8 mouse cellular contexts compared by ENCODE assay signal in the genomic region with DNA sequence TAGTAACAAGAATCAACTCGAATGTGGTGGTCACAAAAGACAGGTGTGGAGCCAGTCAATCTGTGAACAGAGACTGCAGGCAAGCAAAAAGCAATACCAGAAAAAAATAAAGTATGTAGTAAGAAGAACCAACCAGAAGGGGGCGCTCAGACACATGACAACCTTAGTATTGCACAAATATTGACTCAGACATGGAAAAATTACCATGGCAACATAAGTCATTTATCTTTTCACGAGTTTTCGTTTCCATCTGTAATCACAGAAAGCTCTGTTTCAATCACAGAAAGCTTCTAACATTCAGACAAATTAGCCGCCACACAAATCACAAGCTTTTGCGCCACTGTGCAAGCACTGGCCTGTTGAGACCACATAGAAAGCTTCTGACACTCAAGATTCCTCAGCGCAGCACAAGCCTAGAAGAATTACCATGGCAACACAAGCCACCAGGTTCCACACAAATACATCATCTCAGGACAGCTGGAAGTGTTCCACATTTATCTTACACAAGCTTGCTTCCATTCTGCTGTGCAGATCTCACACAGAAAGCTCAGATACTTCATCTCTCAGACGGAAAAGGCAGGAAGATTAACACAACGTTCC. TPM values are rescaled to one million over a fixed set of nuclear protein-coding genes. Genes with fewer than 3 reads are reported as not detected.
DNase-seq lines count a peak whose midpoint lies in the region; ATAC-seq lines count a peak whose summit lies in the region.

No protein-coding gene starts in this region.

- intact Hi-C loops in gastrocnemius, postnatal 14 days (cut with DNase I; ENCODE audit: low total_unique reads) = no loop called here

- no peak overlapping the region for H3K4me3 ChIP-seq in neural tube, embryonic 13.5 days

- ATAC-seq in neural tube, embryonic 13.5 days (ENCODE audit: low read depth) = peak; percentile 23; the same call in 1 of the 2 replicates
- ATAC-seq in megakaryocyte-erythroid progenitor cell, adult 5-6 weeks (replicated peaks; ENCODE audit: low FRiP score, low TSS enrichment, poor library complexity, severe bottlenecking) = no peak; the same call in 1 of the 2 replicates

- no peaks in the 10 kb centered on the region for H3K9me3 ChIP-seq in neural tube, embryonic 13.5 days

- no peaks in the 10 kb centered on the region for H3K27me3 ChIP-seq in neural tube, embryonic 13.5 days

- peak; percentile 16 for DNase-seq in gastrocnemius, postnatal 10 days
- DNase-seq in gastrocnemius, postnatal 14 days = no peak
- DNase-seq in thymus, postnatal 0 days (ENCODE audit: low spot score) = peak; percentile 25
- DNase-seq in thymus, adult 18-20 months = no peak
- DNase-seq in embryo, embryonic 10 days (ENCODE audit: low spot score) = peak; percentile 11
- DNase-seq in layer of hippocampus, adult 9-11 months = peak; percentile 43

- H3K4me1 ChIP-seq in neural tube, embryonic 13.5 days (replicated peaks) = no peaks in the 10 kb centered on the region

- no peak overlapping the region for H3K4me2 ChIP-seq in neural tube, embryonic 13.5 days

- H3K9ac ChIP-seq in neural tube, embryonic 13.5 days = no peak overlapping the region

- 31% methylated on average over 9 of the region's 9 CpGs for WGBS in neural tube, embryonic 13.5 days

- no peaks in the 10 kb centered on the region for H3K36me3 ChIP-seq in neural tube, embryonic 13.5 days

- no peak overlapping the region for H3K27ac ChIP-seq in neural tube, embryonic 13.5 days (replicated peaks)

RNA-seq across cellular contexts. Expression of a gene that starts 24.8 kb away (rescaled TPM):
- not detected for total RNA-seq in gastrocnemius, postnatal 10 days (2021)
- not detected for total RNA-seq in gastrocnemius, postnatal 14 days (2021)
- not detected in 2 replicates for polyA plus RNA-seq in thymus, postnatal 0 days (2015; fragmentation: Nextera tagmentation; extraction: Ambion mirVana)
- polyA plus RNA-seq in neural tube, embryonic 13.5 days (2015; fragmentation: Nextera tagmentation; extraction: Ambion mirVana) = not detected in 2 replicates
- not detected in 2 replicates for total RNA-seq in megakaryocyte-erythroid progenitor cell, adult 5-6 weeks (2014; fragmentation: Nextera tagmentation)
- total RNA-seq in megakaryocyte-erythroid progenitor cell, adult 5-6 weeks (2017) = not detected in 2 replicates

RNA-seq across cellular contexts. Expression of a gene that starts 41.3 kb away (rescaled TPM):
- total RNA-seq in gastrocnemius, postnatal 10 days (2021) = not detected
- not detected for total RNA-seq in gastrocnemius, postnatal 14 days (2021)
- 0.06 TPM in 1 of 2 replicates, not detected in the other for polyA plus RNA-seq in thymus, postnatal 0 days (2015; fragmentation: Nextera tagmentation; extraction: Ambion mirVana)
- polyA plus RNA-seq in neural tube, embryonic 13.5 days (2015; fragmentation: Nextera tagmentation; extraction: Ambion mirVana) = not detected in 2 replicates
- not detected in 2 replicates for total RNA-seq in megakaryocyte-erythroid progenitor cell, adult 5-6 weeks (2014; fragmentation: Nextera tagmentation)
- not detected in 2 replicates for total RNA-seq in megakaryocyte-erythroid progenitor cell, adult 5-6 weeks (2017)

RNA-seq across cellular contexts. Expression of a gene that starts 53.7 kb away (rescaled TPM):
- total RNA-seq in gastrocnemius, postnatal 10 days (2021) = under 1 TPM in 1 of 2 experiments, not detected in 1; 0.25 TPM
- not detected for total RNA-seq in gastrocnemius, postnatal 14 days (2021)
- polyA plus RNA-seq in thymus, postnatal 0 days (2015; fragmentation: Nextera tagmentation; extraction: Ambion mirVana) = 0.05 and 0.34 TPM in 2 replicates
- not detected in 2 replicates for polyA plus RNA-seq in neural tube, embryonic 13.5 days (2015; fragmentation: Nextera tagmentation; extraction: Ambion mirVana)
- total RNA-seq in megakaryocyte-erythroid progenitor cell, adult 5-6 weeks (2014; fragmentation: Nextera tagmentation) = not detected in 2 replicates
- total RNA-seq in megakaryocyte-erythroid progenitor cell, adult 5-6 weeks (2017) = not detected in 2 replicates

Comparison
In these comparisons a context has a peak if more than half of its experiments do, and no peak if none do; other contexts are left out.
1. DNase-seq: peak in gastrocnemius, postnatal 10 days (single experiment), thymus, postnatal 0 days (single experiment), embryo, embryonic 10 days (single experiment) and layer of hippocampus, adult 9-11 months (single experiment); none in gastrocnemius, postnatal 14 days (single experiment) and thymus, adult 18-20 months (0 of 2).